Mouse (Mus musculus) heart, postnatal 0 days (tissue): ENCODE measurements around the gene Foxn3. TPM values are rescaled to one million over a fixed set of nuclear protein-coding genes. Genes with fewer than 3 reads are reported as not detected.
A peak's percentile ranks its signal among the peaks of the same experiment; 100 is the strongest.

Experiments used
- ATAC-seq: fragments of 200-750 bp; cut with Nextera tagmentation; 2 replicates; pipeline ENCODE4 v1.8.0; 2017; ENCODE audit warnings: low read depth, moderate number of reproducible peaks, moderate library complexity; ENCODE audit not compliant: insufficient read depth
- DNase-seq: peaks from one replicate; pipeline ENCODE4 v3.0.0-alpha.2; 2016; ENCODE audit warnings: low spot score
- H3K27ac ChIP-seq: fragments of 300-500 bp; sonication (generic); 2 replicates; pipeline ENCODE4 v1.5.1; 2014; ENCODE audit warnings: low read depth, mild to moderate bottlenecking
- H3K27me3 ChIP-seq: fragments of 300-500 bp; sonication (generic); 2 replicates; pipeline ENCODE4 v1.6.1; 2014; ENCODE audit warnings: low read length, mixed read lengths; ENCODE audit not compliant: control insufficient read depth, insufficient read depth
- H3K36me3 ChIP-seq: fragments of 300-500 bp; sonication (generic); replicated peaks from 2 replicates; pipeline ENCODE4 v1.6.1; 2014; ENCODE audit warnings: low read length, mixed read lengths; ENCODE audit not compliant: control insufficient read depth, insufficient read depth
- H3K4me1 ChIP-seq: fragments of 300-500 bp; sonication (generic); 2 replicates; pipeline ENCODE4 v1.6.1; 2014; ENCODE audit warnings: antibody characterized with exemption; ENCODE audit not compliant: control insufficient read depth, insufficient read depth
- H3K4me2 ChIP-seq: fragments of 300-500 bp; sonication (generic); 2 replicates; pipeline ENCODE4 v1.6.1; 2014; ENCODE audit warnings: low read depth, mild to moderate bottlenecking, low read length, moderate library complexity
- H3K4me3 ChIP-seq: fragments of 300-500 bp; sonication (generic); 2 replicates; pipeline ENCODE4 v1.5.1; 2014; ENCODE audit warnings: low read depth, low read length
- H3K9ac ChIP-seq: fragments of 300-500 bp; sonication (generic); replicated peaks from 2 replicates; pipeline ENCODE4 v1.6.1; 2014; ENCODE audit warnings: low read depth, low read length, mixed read lengths
- H3K9me3 ChIP-seq: fragments of 300-500 bp; sonication (generic); replicated peaks from 2 replicates; pipeline ENCODE4 v1.6.1; 2016; ENCODE audit warnings: low read length; ENCODE audit not compliant: control insufficient read depth
- CTCF ChIP-seq: IDR thresholded peaks from 2 replicates; pipeline ENCODE4 v1.5.1; 2016; ENCODE audit warnings: antibody characterized with exemption, control low read depth, low read depth
- EP300 ChIP-seq: IDR thresholded peaks from 2 replicates; pipeline ENCODE4 v1.6.1; 2016; ENCODE audit warnings: antibody characterized with exemption, low read depth
- WGBS: fragments of 180-500 bp; shearing (Covaris S2); extraction: QIAGEN DNeasy Blood & Tissue Kit; methylation state at CpG from one replicate; pipeline ENCODE4 v1.1.7; 2014; 5-methylcytosine and 5-hydroxymethylcytosine counted together
- polyA plus RNA-seq: library from polyadenylated mRNA; unstranded; fragments of >200 nt; fragmentation: Nextera tagmentation; extraction: Ambion mirVana; gene quantifications from 2 replicates; pipeline ENCODE4 v1.2.1, GENCODE M21; 2015
- total RNA-seq: library from RNA; depleted of rRNA; stranded (reverse); fragments of >200 nt; gene quantifications from 2 replicates; pipeline ENCODE4 v1.2.3, GENCODE M21; 2014; ENCODE audit warnings: low replicate concordance

Foxn3 gene
- total and polyA plus RNA-seq, 2 experiments from 2014 or later: 31.4 to 55.3 TPM

- no peaks in the 10 kb centered on the region for H3K36me3 ChIP-seq
- H3K27ac ChIP-seq: no peak overlapping the region
- H3K4me2 ChIP-seq: no peak overlapping the region
- H3K4me3 ChIP-seq: no peak overlapping the region
- 81% methylated on average over 12 of the region's 12 CpGs for WGBS
- no peak for ATAC-seq
- H3K9me3 ChIP-seq: no peaks in the 10 kb centered on the region
- DNase-seq: no peak
- no peak overlapping the region for H3K9ac ChIP-seq
- H3K27me3 ChIP-seq: no peaks in the 10 kb centered on the region
- TF ChIP-seq CTCF: no peak
- TF ChIP-seq EP300: no peak
- H3K4me1 ChIP-seq: peaks cover 36% of the 10 kb centered on the region
These were observed 299.6 kb downstream of the Foxn3 start for GRCm38 (mm10) chr12:99263592-99264335.

- Histone ChIP-seq H3K4me2 (no peak overlapping the region), H3K4me3 (no peak overlapping the region), H3K27ac (no peak overlapping the region), H3K9me3 (no peaks in the 10 kb centered on the region), H3K4me1 (peaks cover 42% of the 10 kb centered on the region), H3K36me3 (no peaks in the 10 kb centered on the region), H3K27me3 (no peaks in the 10 kb centered on the region), H3K9ac (no peak overlapping the region)
- TF ChIP-seq EP300 (no peak), CTCF (no peak)
- WGBS: 73% methylated on average over 1 of the region's 1 CpGs
- no peak for ATAC-seq
- DNase-seq: no peak
These were observed 300.5 kb downstream of the Foxn3 start for GRCm38 (mm10) chr12:99262840-99263239.

- TF ChIP-seq CTCF: no peak
- no peak for TF ChIP-seq EP300
- Histone ChIP-seq H3K4me2 (no peak overlapping the region), H3K9ac (no peak overlapping the region), H3K27me3 (no peaks in the 10 kb centered on the region), H3K4me1 (peaks cover 45% of the 10 kb centered on the region), H3K4me3 (no peak overlapping the region), H3K36me3 (no peaks in the 10 kb centered on the region), H3K9me3 (no peaks in the 10 kb centered on the region), H3K27ac (no peak overlapping the region)
- no peak for ATAC-seq
- 61% methylated on average over 11 of the region's 11 CpGs for WGBS
- DNase-seq: no peak
These were observed 301.2 kb downstream of the Foxn3 start for GRCm38 (mm10) chr12:99262066-99262599.

- DNase-seq: no peak
- Histone ChIP-seq H3K4me2 (no peak overlapping the region), H3K36me3 (no peaks in the 10 kb centered on the region), H3K4me3 (no peak overlapping the region), H3K9ac (no peak overlapping the region), H3K9me3 (no peaks in the 10 kb centered on the region), H3K27ac (no peak overlapping the region), H3K27me3 (no peaks in the 10 kb centered on the region), H3K4me1 (peaks cover 36% of the 10 kb centered on the region)
- WGBS: 65% methylated on average over 10 of the region's 10 CpGs
- TF ChIP-seq CTCF (no peak), EP300 (no peak)
- no peak for ATAC-seq
These were observed 303.2 kb downstream of the Foxn3 start for GRCm38 (mm10) chr12:99260171-99260570.

- peaks cover 35% of the 10 kb centered on the region for H3K4me1 ChIP-seq
- ATAC-seq: no peak
- WGBS: 13% methylated on average over 5 of the region's 5 CpGs
- peak overlapping the region; percentile 28; the same call in 1 of the 2 replicates for H3K27ac ChIP-seq
- no peaks in the 10 kb centered on the region for H3K27me3 ChIP-seq
- peak; percentile 44 for DNase-seq
- H3K4me3 ChIP-seq: no peak overlapping the region
- H3K36me3 ChIP-seq: no peaks in the 10 kb centered on the region
- peak overlapping the region; percentile 9 for H3K4me2 ChIP-seq
- TF ChIP-seq EP300: 0 out of 2 replicates have a peak, but pooled peaks have one; percentile 30
- TF ChIP-seq CTCF: no peak
- H3K9ac ChIP-seq: no peak overlapping the region
- no peaks in the 10 kb centered on the region for H3K9me3 ChIP-seq
These were observed 305.8 kb downstream of the Foxn3 start for GRCm38 (mm10) chr12:99257570-99257969.
